Mouse (Mus musculus) lung, postnatal 0 days (tissue): ENCODE measurements at regions not wholly inside any gene's neighbourhood (a gene's known extent, or its start where the extent isn't known, plus 50 kb on each side); places are given as distances from the start of the nearest gene placed in this dataset.

Source experiments
- ATAC-seq: fragments of 200-750 bp; cut with Nextera tagmentation; 2 replicates; pipeline ENCODE4 v1.8.0; 2017; ENCODE audit warnings: moderate library complexity
- DNase-seq: peaks from one replicate; pipeline ENCODE4 v3.0.0-alpha.2; 2016; ENCODE audit warnings: low spot score
- H3K27ac ChIP-seq: fragments of 300-500 bp; sonication (generic); 2 replicates; pipeline ENCODE4 v1.5.1; 2014; ENCODE audit warnings: antibody characterized with exemption, mild to moderate bottlenecking, low read length, mixed read lengths
- H3K27me3 ChIP-seq: fragments of 300-500 bp; sonication (generic); replicated peaks from 2 replicates; pipeline ENCODE4 v1.6.1; 2014; ENCODE audit warnings: low read length, mixed read lengths; ENCODE audit not compliant: insufficient read depth
- H3K36me3 ChIP-seq: fragments of 300-500 bp; sonication (generic); 2 replicates; pipeline ENCODE4 v1.6.1; 2014; ENCODE audit warnings: low read length, mixed read lengths; ENCODE audit not compliant: insufficient read depth
- H3K4me1 ChIP-seq: fragments of 300-500 bp; sonication (generic); 2 replicates; pipeline ENCODE4 v1.6.1; 2014; ENCODE audit warnings: antibody characterized with exemption, low read depth, low read length, mixed read lengths; ENCODE audit not compliant: insufficient read depth
- H3K4me2 ChIP-seq: fragments of 300-500 bp; sonication (generic); replicated peaks from 2 replicates; pipeline ENCODE4 v1.6.1; 2014; ENCODE audit warnings: low read depth, mild to moderate bottlenecking, low read length, moderate library complexity, mixed read lengths
- H3K4me3 ChIP-seq: fragments of 300-500 bp; sonication (generic); 2 replicates; pipeline ENCODE4 v1.5.1; 2014; ENCODE audit warnings: low read depth, low read length
- H3K9ac ChIP-seq: fragments of 300-500 bp; sonication (generic); replicated peaks from 2 replicates; pipeline ENCODE4 v1.6.1; 2014; ENCODE audit warnings: low read depth, mild to moderate bottlenecking
- H3K9me3 ChIP-seq: fragments of 300-500 bp; sonication (generic); 2 replicates; pipeline ENCODE4 v1.6.1; 2016; ENCODE audit warnings: low read length, mixed read lengths
- CTCF ChIP-seq: IDR thresholded peaks from 2 replicates; pipeline ENCODE4 v1.5.1; 2016; ENCODE audit warnings: antibody characterized with exemption, mild to moderate bottlenecking
- EP300 ChIP-seq: IDR thresholded peaks from 2 replicates; pipeline ENCODE4 v1.6.1; 2016; ENCODE audit warnings: antibody characterized with exemption, mild to moderate bottlenecking, control low read depth
- whole genome bisulfite sequencing: fragments of 180-500 bp; shearing (Covaris S2); extraction: QIAGEN DNeasy Blood & Tissue Kit; methylation state at CpG from one replicate; pipeline ENCODE4 v1.1.7; 2014; 5-methylcytosine and 5-hydroxymethylcytosine counted together

DNA sequence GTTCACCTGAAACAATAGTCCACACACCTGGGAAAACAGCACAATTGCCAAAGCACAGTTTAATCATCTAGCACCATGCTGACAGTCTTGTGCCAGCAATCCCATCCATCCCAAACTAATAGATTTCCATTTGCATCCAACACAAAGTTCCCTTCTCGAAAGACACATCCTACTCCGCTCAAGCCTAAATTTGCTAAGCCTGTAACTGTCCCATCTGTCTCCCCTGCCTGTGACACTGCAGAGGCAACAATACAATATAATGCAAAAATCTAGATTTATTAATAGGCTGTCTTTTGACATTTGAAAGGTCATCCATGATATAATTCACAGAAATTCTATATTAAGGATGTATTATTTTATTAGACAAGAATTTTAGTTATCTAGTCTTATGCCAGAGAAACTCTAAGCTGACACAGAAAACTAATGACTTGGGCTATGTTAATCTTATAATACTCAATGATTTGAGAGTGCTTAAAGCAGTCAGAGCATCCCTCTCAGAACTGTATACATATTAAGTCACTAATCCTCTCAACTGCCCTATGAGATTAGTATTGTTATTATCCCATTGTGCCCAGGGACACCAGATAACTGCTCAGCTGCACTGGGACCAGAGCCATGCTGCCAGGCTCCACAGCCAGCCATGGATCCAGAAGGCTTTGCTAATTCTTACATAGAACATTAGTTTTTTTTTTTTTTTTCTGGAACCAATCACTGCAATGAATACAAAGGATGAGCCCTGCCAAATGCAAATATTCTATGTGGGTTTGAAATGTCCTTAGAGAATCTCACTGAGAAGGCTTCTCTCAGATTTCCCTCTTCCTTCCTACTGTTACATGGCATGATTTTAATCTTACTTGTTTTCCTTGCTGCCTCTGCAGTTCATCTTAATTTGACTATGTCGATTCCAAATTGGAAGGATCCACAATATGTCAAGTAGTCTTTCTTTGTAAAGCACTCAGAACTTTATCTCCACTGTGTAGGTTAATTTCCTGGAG lies 254.1 kb upstream of the Sphkap start:
- H3K4me3 ChIP-seq = no peak overlapping the region
- ATAC-seq (no peak), DNase-seq (no peak)
- 88% methylated on average over 3 of the region's 3 CpGs for WGBS
- TF ChIP-seq EP300 (no peak), CTCF (no peak)
- H3K36me3 ChIP-seq = no peaks in the 10 kb centered on the region
- no peak overlapping the region for H3K4me2 ChIP-seq
- no peak overlapping the region for H3K27ac ChIP-seq
- no peaks in the 10 kb centered on the region for H3K4me1 ChIP-seq
- H3K9ac ChIP-seq = no peak overlapping the region
- no peaks in the 10 kb centered on the region for H3K27me3 ChIP-seq
- H3K9me3 ChIP-seq = no peaks in the 10 kb centered on the region

DNA sequence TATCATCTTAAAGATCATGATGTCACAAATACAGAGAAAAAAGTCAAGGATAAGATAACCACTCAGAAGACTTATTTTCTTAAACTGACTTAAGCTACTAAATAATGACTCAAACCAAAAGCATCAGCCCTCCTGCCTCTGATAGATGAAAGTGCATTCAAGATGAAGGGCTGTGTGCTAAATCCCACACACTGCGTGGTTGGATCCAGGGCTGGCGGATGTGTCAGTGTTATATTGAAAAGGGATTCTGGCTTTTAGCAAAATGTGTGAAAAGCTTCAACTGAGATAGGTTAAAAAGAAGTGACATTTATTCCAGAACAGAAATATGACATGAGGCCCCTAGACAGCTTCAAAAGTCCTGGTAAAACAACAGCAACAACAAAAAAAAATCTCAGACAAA lies 245.7 kb upstream of the Sphkap start:
- TF ChIP-seq CTCF (no peak), EP300 (no peak)
- H3K4me2 ChIP-seq = no peak overlapping the region
- H3K27ac ChIP-seq = no peak overlapping the region
- DNase-seq (no peak), ATAC-seq (no peak)
- no peaks in the 10 kb centered on the region for H3K27me3 ChIP-seq
- no peaks in the 10 kb centered on the region for H3K36me3 ChIP-seq
- no peak overlapping the region for H3K4me3 ChIP-seq
- H3K9ac ChIP-seq = no peak overlapping the region
- WGBS = 74% methylated on average over 2 of the region's 2 CpGs
- no peaks in the 10 kb centered on the region for H3K4me1 ChIP-seq
- H3K9me3 ChIP-seq = no peaks in the 10 kb centered on the region

DNA sequence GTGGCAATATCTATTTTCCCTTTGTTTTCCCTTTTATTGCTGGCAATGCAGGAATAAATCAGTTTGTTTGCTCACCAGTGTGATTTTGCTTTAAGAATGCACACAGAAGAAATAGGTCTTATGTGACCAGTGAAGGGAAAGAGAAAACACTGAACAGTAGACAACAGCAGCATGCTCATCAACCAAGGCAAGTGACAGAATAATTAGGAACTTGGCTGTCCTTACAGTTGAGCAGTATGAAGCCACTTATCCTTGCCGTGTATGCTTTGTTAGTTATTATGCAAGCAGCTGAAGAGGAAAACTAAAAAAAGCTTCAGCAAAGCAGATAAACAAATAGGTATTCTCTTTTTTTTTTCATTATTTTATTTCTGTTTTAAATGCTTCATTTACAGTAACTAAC lies 237.6 kb upstream of the Sphkap start:
- no peaks in the 10 kb centered on the region for H3K4me1 ChIP-seq
- no peak for ATAC-seq
- H3K27me3 ChIP-seq = no peaks in the 10 kb centered on the region
- no peak overlapping the region for H3K9ac ChIP-seq
- no peak overlapping the region for H3K4me2 ChIP-seq
- no peak for DNase-seq
- no peaks in the 10 kb centered on the region for H3K36me3 ChIP-seq
- no peak overlapping the region for H3K27ac ChIP-seq
- TF ChIP-seq EP300 = no peak
- TF ChIP-seq CTCF = no peak
- 71% methylated on average over 1 of the region's 1 CpGs for WGBS
- no peaks in the 10 kb centered on the region for H3K9me3 ChIP-seq
- H3K4me3 ChIP-seq = no peak overlapping the region

DNA sequence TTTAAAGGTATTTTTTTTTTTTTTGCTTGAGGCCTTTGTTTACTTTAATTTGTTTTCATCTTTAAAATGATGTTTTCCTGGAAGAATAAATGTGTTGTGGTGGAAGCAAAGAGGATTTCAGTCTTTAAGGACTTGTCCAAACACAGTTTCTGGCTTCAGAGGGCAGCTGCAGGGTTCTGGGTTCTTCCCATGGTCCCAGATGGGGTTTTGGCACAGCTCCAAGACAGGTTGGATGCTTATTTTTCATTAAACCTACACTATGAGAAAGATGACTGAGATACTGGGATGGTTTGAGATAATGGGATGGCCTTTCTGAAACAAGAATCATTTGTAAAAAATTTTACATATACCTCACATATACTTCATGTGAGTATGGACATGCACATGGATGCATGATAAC lies 234.7 kb upstream of the Sphkap start:
- H3K4me3 ChIP-seq = no peak overlapping the region
- no peaks in the 10 kb centered on the region for H3K27me3 ChIP-seq
- no peak for DNase-seq
- H3K9ac ChIP-seq = no peak overlapping the region
- H3K4me1 ChIP-seq = no peaks in the 10 kb centered on the region
- no peak overlapping the region for H3K27ac ChIP-seq
- TF ChIP-seq EP300 (no peak), CTCF (no peak)
- no peak for ATAC-seq
- H3K9me3 ChIP-seq = no peaks in the 10 kb centered on the region
- no peaks in the 10 kb centered on the region for H3K36me3 ChIP-seq
- no peak overlapping the region for H3K4me2 ChIP-seq

DNA sequence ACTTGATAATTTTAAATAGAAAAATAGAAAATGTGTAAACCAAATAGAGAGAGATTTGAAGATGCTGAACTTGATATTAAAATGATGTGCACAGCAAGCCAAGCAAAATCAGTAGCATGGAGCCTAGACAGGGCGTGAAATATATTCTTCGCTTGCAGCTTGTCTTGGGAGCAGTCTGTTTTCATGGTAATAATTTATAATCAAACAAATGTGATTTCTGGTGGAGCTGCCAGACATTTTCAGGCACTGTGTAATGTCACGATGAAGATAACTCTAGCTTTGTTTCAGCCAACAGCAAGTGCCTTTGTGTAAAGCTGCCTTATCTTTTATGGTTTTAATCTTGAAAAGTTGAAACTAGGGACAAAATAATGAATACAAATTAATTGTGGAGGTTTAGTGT lies 228.1 kb upstream of the Sphkap start:
- no peak overlapping the region for H3K27ac ChIP-seq
- 59% methylated on average over 3 of the region's 3 CpGs for WGBS
- DNase-seq (no peak), ATAC-seq (no peak)
- H3K36me3 ChIP-seq = no peaks in the 10 kb centered on the region
- no peaks in the 10 kb centered on the region for H3K27me3 ChIP-seq
- no peak overlapping the region for H3K4me2 ChIP-seq
- no peak for TF ChIP-seq CTCF
- TF ChIP-seq EP300 = no peak
- H3K4me3 ChIP-seq = no peak overlapping the region
- no peaks in the 10 kb centered on the region for H3K9me3 ChIP-seq
- no peak overlapping the region for H3K9ac ChIP-seq
- H3K4me1 ChIP-seq = no peaks in the 10 kb centered on the region

DNA sequence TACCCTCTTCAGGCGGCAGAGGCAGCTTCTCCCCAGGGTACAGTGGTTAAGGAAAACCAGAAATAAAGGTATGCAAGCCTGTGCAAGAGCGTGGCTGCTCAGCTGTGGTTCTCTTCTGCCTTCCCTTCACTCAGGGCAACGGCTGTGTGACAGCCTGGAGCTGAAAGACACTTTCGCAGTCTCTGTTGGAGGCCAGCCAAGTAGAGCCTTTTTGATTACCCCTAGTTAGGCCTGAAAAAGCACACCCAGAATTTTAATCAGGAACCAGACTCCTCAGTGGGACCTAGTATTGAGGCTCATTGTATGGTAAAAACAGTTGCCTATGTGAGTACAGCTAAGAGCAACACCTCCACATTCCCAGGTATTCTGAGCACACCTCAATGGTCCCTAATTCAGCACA lies 223.8 kb upstream of the Sphkap start:
- Histone ChIP-seq H3K4me1 (no peaks in the 10 kb centered on the region), H3K36me3 (no peaks in the 10 kb centered on the region), H3K27me3 (no peaks in the 10 kb centered on the region), H3K9ac (no peak overlapping the region), H3K9me3 (no peaks in the 10 kb centered on the region), H3K4me3 (no peak overlapping the region), H3K4me2 (no peak overlapping the region), H3K27ac (no peak overlapping the region)
- no peak for TF ChIP-seq EP300
- no peak for TF ChIP-seq CTCF
- ATAC-seq (no peak), DNase-seq (no peak)
- 34% methylated on average over 4 of the region's 4 CpGs for WGBS
